Mouse (Mus musculus): Measurements from ENCODE around the gene Wipf1. TPM values are rescaled to one million over a fixed set of nuclear protein-coding genes. Genes with fewer than 3 reads are reported as not detected.

Gene Wipf1
- polyA plus RNA-seq, 1 experiment from 2014 or later, result 2.3 TPM

DNA sequence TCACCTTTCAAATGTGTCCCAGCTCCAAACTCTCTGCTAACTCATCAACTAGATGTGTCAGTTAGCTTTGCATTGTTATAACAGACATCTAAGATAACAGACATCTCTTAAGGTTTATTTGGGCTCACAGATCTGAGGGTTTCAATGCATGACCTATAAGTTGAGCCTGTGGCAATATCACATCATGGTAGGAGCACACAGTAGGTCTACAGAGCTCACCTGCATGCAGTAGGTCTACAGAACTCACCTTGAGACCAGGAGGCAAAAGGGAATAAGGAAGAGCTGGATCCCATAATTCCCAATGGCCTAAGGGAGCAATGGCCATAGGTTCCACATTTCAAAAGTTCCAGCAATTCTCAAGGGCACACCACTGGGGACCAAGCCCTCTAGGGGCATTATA lies 31.2 kb downstream of the Wipf1 start:
- no peaks in the 10 kb centered on the region for H3K9me3 ChIP-seq
- H3K36me3 ChIP-seq, result no peaks in the 10 kb centered on the region
- H3K9ac ChIP-seq, result no peak overlapping the region
- H3K4me3 ChIP-seq, result no peak overlapping the region
- no peaks in the 10 kb centered on the region for H3K27me3 ChIP-seq
- no peak for ATAC-seq (ENCODE audit: low FRiP score)
- H3K27ac ChIP-seq, result no peak overlapping the region
- no peaks in the 10 kb centered on the region for H3K4me1 ChIP-seq (replicated peaks)
- H3K4me2 ChIP-seq, result no peak overlapping the region

DNA sequence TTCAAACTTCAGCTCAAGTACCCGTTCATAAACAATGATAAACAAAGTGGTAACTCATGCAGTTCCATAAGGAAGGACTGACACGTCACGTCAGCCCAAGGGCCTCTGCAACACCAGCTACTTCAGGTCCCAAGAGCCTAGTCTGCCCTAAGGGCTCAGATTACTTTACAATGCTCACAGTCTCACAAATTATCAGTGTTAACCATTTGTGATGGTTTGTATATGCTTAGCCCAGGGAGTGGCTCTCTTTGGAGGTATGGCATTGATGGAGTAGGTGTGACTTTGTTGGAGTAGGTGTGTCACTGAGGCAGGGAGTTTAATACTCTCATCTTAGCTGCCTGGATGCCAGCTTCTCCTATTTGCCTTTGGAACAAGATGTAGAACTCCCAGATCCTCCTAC lies 32.0 kb downstream of the Wipf1 start:
- Histone ChIP-seq H3K36me3 (no peaks in the 10 kb centered on the region), H3K27me3 (no peaks in the 10 kb centered on the region), H3K9ac (no peak overlapping the region), H3K27ac (no peak overlapping the region), H3K4me2 (no peak overlapping the region), H3K4me3 (no peak overlapping the region), H3K9me3 (no peaks in the 10 kb centered on the region), H3K4me1 (replicated peaks) (no peaks in the 10 kb centered on the region)
- ATAC-seq (ENCODE audit: low FRiP score), result no peak
- 78% methylated on average over 3 of the region's 3 CpGs for WGBS

DNA sequence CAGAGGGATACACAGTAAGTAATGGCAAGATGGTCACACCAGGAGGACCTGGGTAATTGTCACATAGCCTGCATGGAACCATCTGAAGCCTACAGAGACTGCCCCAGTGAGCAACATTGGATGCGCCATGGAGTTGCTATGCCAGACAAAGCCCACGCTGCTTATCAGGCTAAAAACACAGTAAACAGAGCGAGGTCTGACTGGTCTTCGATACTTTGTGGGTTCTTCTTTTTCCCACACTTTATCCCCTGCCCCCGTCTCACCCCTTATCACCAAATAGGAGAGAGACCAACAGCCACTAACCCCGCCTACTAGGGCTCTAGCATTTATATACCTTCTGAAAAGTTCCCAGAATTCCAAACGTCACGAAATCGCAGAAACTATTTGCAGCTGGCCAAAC lies 32.6 kb downstream of the Wipf1 start:
- Histone ChIP-seq H3K4me2 (no peak overlapping the region), H3K36me3 (no peaks in the 10 kb centered on the region), H3K4me3 (no peak overlapping the region), H3K9me3 (no peaks in the 10 kb centered on the region), H3K27ac (no peak overlapping the region), H3K4me1 (replicated peaks) (no peaks in the 10 kb centered on the region), H3K27me3 (no peaks in the 10 kb centered on the region), H3K9ac (no peak overlapping the region)
- ATAC-seq (ENCODE audit: low FRiP score), result no peak
- WGBS, result 97% methylated on average over 9 of the region's 9 CpGs

DNA sequence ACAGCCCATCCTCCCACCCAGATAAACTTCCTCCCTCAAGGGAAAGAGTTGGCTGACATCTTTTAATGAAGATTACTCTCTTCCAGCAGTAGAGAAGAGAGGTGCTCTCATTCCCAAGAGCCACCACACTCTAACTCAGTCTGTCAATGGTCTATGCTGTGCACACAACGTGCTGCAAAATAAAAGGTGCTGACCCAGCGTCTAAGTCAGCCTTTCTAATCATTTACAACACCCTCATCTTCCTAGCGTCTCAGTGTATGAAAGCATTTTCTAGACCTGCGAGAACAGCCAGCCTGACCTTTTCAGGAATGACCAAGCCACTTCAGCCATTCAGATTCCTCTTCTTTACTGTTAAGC lies 33.2 kb downstream of the Wipf1 start:
- no peak overlapping the region for H3K9ac ChIP-seq
- 73% methylated on average over 4 of the region's 4 CpGs for WGBS
- no peak overlapping the region for H3K4me2 ChIP-seq
- H3K9me3 ChIP-seq, result no peaks in the 10 kb centered on the region
- H3K27me3 ChIP-seq, result no peaks in the 10 kb centered on the region
- H3K4me1 ChIP-seq (replicated peaks), result no peaks in the 10 kb centered on the region
- H3K36me3 ChIP-seq, result no peaks in the 10 kb centered on the region
- H3K4me3 ChIP-seq, result no peak overlapping the region
- no peak for ATAC-seq (ENCODE audit: low FRiP score)
- H3K27ac ChIP-seq, result peak overlapping the region; percentile 15; the same call in 1 of the 2 replicates

DNA sequence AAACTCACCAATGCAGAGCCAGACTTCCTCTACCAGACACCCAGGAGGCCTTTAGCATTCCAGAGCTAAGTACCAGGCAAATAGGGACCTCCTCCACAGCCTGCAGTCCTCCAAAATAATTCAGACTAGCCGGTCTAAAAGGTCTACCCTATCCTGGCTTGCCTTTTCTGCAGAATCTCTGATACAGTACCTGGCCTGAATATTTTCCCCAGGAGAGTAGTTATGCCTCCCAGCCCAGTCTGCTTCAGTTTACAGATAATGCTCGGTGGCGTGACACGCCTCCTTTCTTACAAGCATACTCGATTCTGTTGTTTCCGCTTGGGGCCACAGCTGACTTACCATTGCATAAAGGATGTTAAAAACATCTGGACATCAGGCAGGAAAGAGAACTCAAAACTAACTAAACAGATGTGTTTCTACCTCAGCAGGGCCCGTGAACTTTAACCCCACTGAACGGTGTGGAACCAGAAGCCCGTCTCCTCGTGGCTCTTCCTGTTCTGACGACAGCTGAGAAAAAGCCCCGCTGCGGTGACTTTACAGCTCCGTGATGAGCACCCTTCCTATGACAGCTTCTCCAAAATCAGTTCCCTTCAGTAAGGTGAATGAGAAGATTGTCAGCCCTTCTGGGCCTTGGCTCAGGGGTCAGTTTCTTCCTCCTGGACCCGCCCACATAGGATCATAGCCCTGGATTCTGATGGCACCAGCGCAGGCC lies 33.8 kb downstream of the Wipf1 start:
- 72% methylated on average over 16 of the region's 16 CpGs for WGBS
- Histone ChIP-seq H3K27me3 (no peaks in the 10 kb centered on the region), H3K36me3 (no peaks in the 10 kb centered on the region), H3K4me1 (replicated peaks) (no peaks in the 10 kb centered on the region), H3K4me3 (no peak overlapping the region), H3K27ac (no peak overlapping the region), H3K4me2 (no peak overlapping the region), H3K9ac (no peak overlapping the region), H3K9me3 (no peaks in the 10 kb centered on the region)
- ATAC-seq (ENCODE audit: low FRiP score), result no peak

DNA sequence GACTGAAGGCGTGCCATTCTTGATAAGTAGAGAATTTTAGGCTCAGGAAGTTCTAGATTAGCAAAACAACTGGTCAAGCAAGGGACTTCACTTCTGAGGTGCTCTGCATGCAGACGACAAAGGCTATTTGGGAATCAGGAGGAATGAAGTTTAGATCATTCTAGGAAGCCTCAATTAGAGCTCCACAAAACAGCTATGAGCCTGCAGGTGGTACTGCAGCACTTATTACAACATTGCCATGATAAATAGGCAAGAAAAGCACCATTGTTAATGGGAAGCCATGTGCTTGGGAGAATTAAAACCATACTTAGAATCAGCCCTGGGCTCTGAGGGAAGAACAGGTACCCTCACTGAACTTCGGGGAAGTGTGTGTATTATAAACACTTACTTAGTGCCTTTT lies 36.0 kb downstream of the Wipf1 start:
- H3K36me3 ChIP-seq, result no peaks in the 10 kb centered on the region
- H3K27ac ChIP-seq, result no peak overlapping the region
- H3K4me1 ChIP-seq (replicated peaks), result no peaks in the 10 kb centered on the region
- no peak overlapping the region for H3K4me2 ChIP-seq
- H3K27me3 ChIP-seq, result no peaks in the 10 kb centered on the region
- WGBS, result 82% methylated on average over 3 of the region's 3 CpGs
- no peaks in the 10 kb centered on the region for H3K9me3 ChIP-seq
- no peak overlapping the region for H3K9ac ChIP-seq
- ATAC-seq (ENCODE audit: low FRiP score), result no peak
- H3K4me3 ChIP-seq, result no peak overlapping the region

DNA sequence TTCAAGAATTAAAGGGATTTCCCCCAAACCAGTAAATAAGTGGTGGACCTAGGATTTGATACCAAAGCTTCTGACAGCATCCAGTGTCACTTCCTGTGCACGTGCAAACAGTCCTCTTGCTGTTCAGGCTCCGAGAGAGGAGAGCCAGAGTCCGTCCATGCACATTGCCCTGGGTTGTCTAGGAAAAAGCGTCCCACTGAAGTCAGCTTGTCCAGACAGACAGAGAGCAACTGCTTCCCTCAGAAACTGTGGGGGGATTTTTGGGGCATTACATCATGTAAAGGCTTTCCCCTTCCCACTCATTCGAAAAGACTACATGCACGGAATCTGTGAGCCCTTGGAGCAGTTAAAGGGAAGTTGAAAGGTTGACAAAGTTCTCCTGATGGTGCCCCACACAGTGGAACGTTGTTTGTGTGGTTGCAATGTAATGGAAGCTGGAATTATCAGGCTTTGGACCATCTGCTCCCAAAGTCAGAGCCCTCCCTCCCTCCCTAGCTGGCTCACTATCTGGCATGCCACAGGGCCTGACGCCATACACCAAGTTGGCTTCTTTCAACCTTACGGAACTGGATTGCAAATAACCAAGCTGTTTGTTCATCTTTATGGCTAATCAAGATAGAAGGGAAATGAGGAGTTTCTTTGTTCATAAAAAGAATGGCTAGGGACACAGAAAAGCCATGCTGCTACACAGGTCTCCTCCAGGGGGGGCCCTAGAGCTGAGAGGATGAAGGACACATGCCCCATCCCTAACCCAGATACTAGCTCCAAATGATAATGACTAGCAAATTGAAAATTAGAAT lies 37.9 kb downstream of the Wipf1 start:
- WGBS, result 64% methylated on average over 9 of the region's 9 CpGs
- no peaks in the 10 kb centered on the region for H3K4me1 ChIP-seq (replicated peaks)
- no peak overlapping the region for H3K4me2 ChIP-seq
- no peak for ATAC-seq (ENCODE audit: low FRiP score)
- no peaks in the 10 kb centered on the region for H3K9me3 ChIP-seq
- no peak overlapping the region for H3K4me3 ChIP-seq
- H3K36me3 ChIP-seq, result no peaks in the 10 kb centered on the region
- no peaks in the 10 kb centered on the region for H3K27me3 ChIP-seq
- H3K27ac ChIP-seq, result no peak overlapping the region
- H3K9ac ChIP-seq, result no peak overlapping the region

DNA sequence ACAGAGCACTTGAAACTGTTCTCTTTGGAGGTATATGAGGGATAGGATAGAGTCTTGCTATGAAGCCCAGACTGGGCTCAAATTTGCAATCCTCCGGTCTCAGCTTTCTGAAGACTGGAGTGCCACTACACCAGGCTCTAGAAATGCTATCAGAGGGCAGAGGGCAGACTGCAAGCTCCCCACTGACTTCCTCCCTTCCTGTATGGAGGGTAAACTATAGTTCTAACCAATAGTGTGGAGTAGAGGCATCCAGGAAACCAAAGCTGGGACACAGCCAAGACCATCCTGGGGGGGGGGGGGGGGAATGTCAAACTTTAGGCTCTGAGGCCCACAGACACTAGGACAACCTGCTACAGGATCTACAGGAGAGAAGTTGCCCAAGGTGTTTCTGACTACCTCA lies 39.1 kb downstream of the Wipf1 start:
- Histone ChIP-seq H3K9me3 (no peaks in the 10 kb centered on the region), H3K27ac (no peak overlapping the region), H3K36me3 (no peaks in the 10 kb centered on the region), H3K27me3 (no peaks in the 10 kb centered on the region), H3K4me1 (replicated peaks) (no peaks in the 10 kb centered on the region), H3K4me2 (no peak overlapping the region), H3K9ac (no peak overlapping the region), H3K4me3 (no peak overlapping the region)
- WGBS, result 83% methylated on average over 1 of the region's 1 CpGs
- no peak for ATAC-seq (ENCODE audit: low FRiP score)

DNA sequence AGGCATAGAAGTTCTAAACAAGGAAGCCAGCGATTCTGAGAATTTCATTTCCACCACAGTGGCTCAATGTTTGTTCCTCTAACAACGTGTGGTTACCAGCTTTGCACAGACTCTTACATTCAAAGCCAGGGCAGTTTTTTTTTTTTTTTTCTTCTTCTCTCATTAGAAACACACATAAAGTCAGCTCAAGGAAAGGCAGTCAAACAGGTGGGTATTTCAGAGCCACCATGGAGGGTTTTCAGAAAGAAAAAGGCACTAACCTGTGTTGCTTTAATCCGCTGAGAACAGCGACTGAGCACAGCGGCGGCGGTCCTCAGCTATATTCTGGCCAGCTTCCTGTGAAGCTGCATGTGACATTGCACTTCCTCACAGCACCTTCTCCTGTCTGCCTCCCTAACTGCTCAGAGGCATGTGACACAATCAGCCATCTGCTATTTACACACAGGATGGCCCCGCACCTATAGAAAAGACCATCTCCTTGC lies 43.4 kb downstream of the Wipf1 start:
- 0 out of 2 replicates have a peak, but pooled peaks cover 2% of the 10 kb centered on the region for H3K4me1 ChIP-seq (replicated peaks)

DNA sequence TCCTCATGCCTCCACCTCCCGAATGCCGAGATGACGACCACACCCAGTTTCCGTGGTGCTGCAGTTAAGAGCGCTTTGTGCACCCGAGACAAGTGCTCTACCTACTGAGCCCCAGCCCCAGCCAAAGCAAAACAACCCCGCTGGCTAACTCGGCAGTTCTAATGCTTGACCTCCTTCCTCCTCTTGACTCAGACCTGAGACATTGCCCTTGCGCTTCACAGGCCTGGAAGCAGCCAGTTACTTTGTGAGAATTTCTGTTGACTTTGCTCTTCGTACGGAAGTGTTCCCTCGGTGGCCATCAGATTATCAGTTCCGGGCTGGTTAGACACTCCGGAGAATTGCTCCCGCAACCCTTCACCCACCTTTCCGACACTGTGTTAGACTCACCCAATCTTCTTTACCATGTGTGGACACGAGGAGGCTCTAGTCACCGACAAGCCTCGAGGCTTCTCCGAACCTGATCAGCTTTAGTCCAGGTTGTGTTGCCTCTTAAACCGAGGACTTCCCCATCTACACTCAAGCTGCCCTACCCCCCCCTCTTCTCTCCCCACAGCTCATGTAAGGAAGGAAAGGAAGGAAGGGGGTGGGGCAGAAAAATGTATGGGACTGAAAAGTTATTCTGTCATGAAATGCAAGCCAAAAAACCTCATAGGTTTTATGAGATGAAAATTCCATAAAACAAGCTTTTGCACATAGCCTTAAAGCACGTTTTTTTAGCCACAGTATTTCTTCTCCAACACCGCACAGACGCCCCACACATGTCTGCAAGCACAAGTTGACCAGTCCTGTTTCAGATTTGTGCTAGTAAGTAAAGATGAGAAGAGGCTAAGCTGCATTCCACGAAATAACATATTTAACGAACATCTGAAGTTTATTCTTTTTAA lies 44.1 kb downstream of the Wipf1 start:
- Histone ChIP-seq H3K36me3 (no peaks in the 10 kb centered on the region), H3K4me3 (no peak overlapping the region), H3K9me3 (no peaks in the 10 kb centered on the region), H3K27ac (no peak overlapping the region), H3K27me3 (no peaks in the 10 kb centered on the region), H3K4me2 (0 out of 2 replicates have a peak overlapping the region, but pooled peaks have one; percentile 27), H3K9ac (no peak overlapping the region), H3K4me1 (replicated peaks) (0 out of 2 replicates have a peak, but pooled peaks cover 3% of the 10 kb centered on the region)
- WGBS, result 79% methylated on average over 26 of the region's 26 CpGs
- ATAC-seq (ENCODE audit: low FRiP score), result no peak

More for the DNA sequence above, 43.4 kb downstream of the Wipf1 start:
- Histone ChIP-seq H3K36me3 (no peaks in the 10 kb centered on the region), H3K27me3 (no peaks in the 10 kb centered on the region), H3K9ac (no peak overlapping the region), H3K9me3 (no peaks in the 10 kb centered on the region), H3K4me2 (no peak overlapping the region), H3K27ac (no peak overlapping the region), H3K4me3 (no peak overlapping the region)
- WGBS, result 87% methylated on average over 8 of the region's 8 CpGs
- ATAC-seq (ENCODE audit: low FRiP score), result no peak

DNA sequence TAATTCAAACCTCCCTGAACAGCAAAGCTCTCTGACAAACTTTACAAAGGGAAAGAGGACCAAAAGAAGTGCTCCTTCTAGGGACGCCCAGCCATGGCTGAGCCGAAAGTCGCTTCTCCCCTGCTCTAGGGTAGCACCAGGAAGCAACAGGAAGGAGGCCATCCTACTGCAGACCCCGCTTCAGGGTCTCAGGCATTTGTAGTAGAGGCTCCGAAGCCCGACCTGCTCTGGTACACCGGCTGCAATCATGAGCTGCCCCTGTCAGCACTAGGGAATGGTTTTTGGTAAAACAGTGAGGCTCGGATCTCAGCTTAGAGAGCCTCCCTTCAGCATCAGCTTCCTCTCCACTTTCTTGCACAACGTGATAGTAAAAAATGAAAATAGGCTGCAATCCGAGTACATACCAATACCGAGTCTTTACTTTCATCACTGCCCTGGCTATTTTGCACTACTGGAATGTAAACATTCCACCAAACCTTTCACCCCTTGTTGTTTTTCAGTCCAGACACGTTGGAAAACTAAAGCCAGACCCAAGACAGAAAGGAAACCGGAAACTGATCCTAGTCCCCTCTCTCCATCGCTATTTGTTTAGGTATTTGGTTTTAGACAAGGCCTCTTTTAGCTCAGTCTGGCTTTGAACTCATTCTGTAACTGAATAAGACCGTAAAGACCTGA lies 44.8 kb downstream of the Wipf1 start:
- H3K27ac ChIP-seq, result no peak overlapping the region; the same call in none of the 2 replicates

More for the DNA sequence above, 44.8 kb downstream of the Wipf1 start:
- no peaks in the 10 kb centered on the region for H3K36me3 ChIP-seq
- peak overlapping the region; percentile 27; the same call in 1 of the 2 replicates for H3K4me2 ChIP-seq
- no peaks in the 10 kb centered on the region for H3K9me3 ChIP-seq
- no peak overlapping the region for H3K4me3 ChIP-seq
- no peak overlapping the region for H3K9ac ChIP-seq
- WGBS, result 70% methylated on average over 15 of the region's 15 CpGs
- ATAC-seq (ENCODE audit: low FRiP score), result no peak
- H3K27me3 ChIP-seq, result no peaks in the 10 kb centered on the region
- 0 out of 2 replicates have a peak, but pooled peaks cover 3% of the 10 kb centered on the region for H3K4me1 ChIP-seq (replicated peaks)

Data from hindbrain, embryonic 13.5 days (tissue).